Mouse (Mus musculus): ENCODE measurements at regions not wholly inside any gene's neighbourhood (a gene's known extent, or its start where the extent isn't known, plus 50 kb on each side); places are given as distances from the start of the nearest gene placed in this dataset.
A peak's percentile ranks its signal among the peaks of the same experiment; 100 is the strongest.

GRCm38 (mm10) chr17:7467638-7468037, 82.4 kb upstream of the Unc93a2 start:
- no peak for DNase-seq (ENCODE audit: low spot score)

- DNase-seq (ENCODE audit: low spot score): no peak
Measured at GRCm38 (mm10) chr17:7464901-7465300, 79.6 kb upstream of the Unc93a2 start.

- DNase-seq (ENCODE audit: low spot score): no peak
Measured at GRCm38 (mm10) chr17:7461164-7461563, 75.9 kb upstream of the Unc93a2 start.

- DNase-seq (ENCODE audit: low spot score): no peak
Measured at GRCm38 (mm10) chr17:7456939-7457338, 71.7 kb upstream of the Unc93a2 start.

GRCm38 (mm10) chr17:7443822-7444221, 58.6 kb upstream of the Unc93a2 start:
- peak; percentile 68 for DNase-seq (ENCODE audit: low spot score)

GRCm38 (mm10) chr17:7435075-7435474, 49.8 kb upstream of the Unc93a2 start:
- DNase-seq (ENCODE audit: low spot score): no peak
